In genomic region chr11:120578694-120579243, GRCm38 (mm10) we compare ENCODE assay signal across 11 mouse cellular contexts. TPM values are rescaled to one million over a fixed set of nuclear protein-coding genes. Genes with fewer than 3 reads are reported as not detected.
A peak's percentile ranks its signal among the peaks of the same experiment; 100 is the strongest.
DNase-seq lines count a peak whose midpoint lies in the region; ATAC-seq and TF ChIP-seq lines count a peak whose summit lies in the region.
"Had no signal": no experiment of that assay in that cellular context is flagged by ENCODE, and none has a peak within 500 bp of the region (broad histone marks: within the 10 kb centered on the region; RNA-seq: fewer than 3 reads in every experiment).

No protein-coding gene starts in this region.

- TF ChIP-seq CTCF in hindbrain, postnatal 0 days (IDR thresholded peaks at IDR 0.05; ENCODE audit: low read depth) = no peak
- no peak for TF ChIP-seq CTCF in G1E (IDR thresholded peaks at IDR 0.05; ENCODE audit: low read depth, low read length)

- peak; percentile 31 for DNase-seq in hindbrain, embryonic 10.5 days (ENCODE audit: low spot score)
- no peak for DNase-seq in hindbrain, postnatal 0 days (ENCODE audit: low spot score)
- no peak for DNase-seq in G1E (ENCODE audit: low spot score)
- DNase-seq in cerebellum, postnatal 14 days = peak; percentile 22 to 42
- peak; percentile 21 to 55 for DNase-seq in kidney, postnatal 36 days
- no peak for DNase-seq in layer of hippocampus, postnatal 36 days
- DNase-seq in lung, postnatal 10 days = no peak

- no peak for ATAC-seq in hindbrain, postnatal 0 days
- no peak for ATAC-seq in G1E (ENCODE audit: extremely low read depth, insufficient number of reproducible peaks, low FRiP score, poor library complexity, severe bottlenecking)
- no peak for ATAC-seq in megakaryocyte progenitor cell, adult 5-6 weeks (replicated peaks; ENCODE audit: poor library complexity)

- peak overlapping the region; percentile 93 for H3K4me3 ChIP-seq in hindbrain, embryonic 10.5 days
- H3K4me3 ChIP-seq in hindbrain, postnatal 0 days (ENCODE audit: low read length) = no peak overlapping the region
- peak overlapping the region; percentile 81; the same call in 1 of the 2 replicates for H3K4me3 ChIP-seq in G1E (ENCODE audit: low read depth, low read length)

- H3K4me1 ChIP-seq in hindbrain, embryonic 10.5 days (replicated peaks) = peaks cover 51% of the 10 kb centered on the region
- peaks cover 18% of the 10 kb centered on the region for H3K4me1 ChIP-seq in hindbrain, postnatal 0 days (ENCODE audit: insufficient read depth, low read length)
- H3K4me1 ChIP-seq in G1E (ENCODE audit: insufficient read depth, low read depth, low read length) = peaks cover 69% of the 10 kb centered on the region

- no peak overlapping the region for H3K9ac ChIP-seq in hindbrain, postnatal 0 days (replicated peaks; ENCODE audit: low read length)
- H3K9ac ChIP-seq: liver, embryonic 14.5 days had no signal

- H3K4me2 ChIP-seq in hindbrain, postnatal 0 days (ENCODE audit: low read depth, low read length) = no peak overlapping the region

- no peaks in the 10 kb centered on the region for H3K27me3 ChIP-seq in hindbrain, embryonic 10.5 days (ENCODE audit: insufficient read depth, poor library complexity, severe bottlenecking)
- no peaks in the 10 kb centered on the region for H3K27me3 ChIP-seq in hindbrain, postnatal 0 days (ENCODE audit: insufficient read depth, low read length)
- H3K27me3 ChIP-seq in G1E (ENCODE audit: insufficient read depth, low read length) = no peaks in the 10 kb centered on the region

- 83% methylated on average over 11 of the region's 11 CpGs for WGBS in hindbrain, embryonic 10.5 days
- WGBS in hindbrain, postnatal 0 days = 79% methylated on average over 11 of the region's 11 CpGs

- H3K36me3 ChIP-seq in hindbrain, embryonic 10.5 days = peaks cover 47% of the 10 kb centered on the region
- H3K36me3 ChIP-seq in hindbrain, postnatal 0 days (ENCODE audit: insufficient read depth, low read length) = peaks cover 24% of the 10 kb centered on the region
- H3K36me3 ChIP-seq in G1E (replicated peaks) = peaks cover 68% of the 10 kb centered on the region

- H3K9me3 ChIP-seq in hindbrain, embryonic 10.5 days = peaks cover under 1% of the 10 kb centered on the region
- H3K9me3 ChIP-seq in hindbrain, postnatal 0 days (ENCODE audit: low read length) = no peaks in the 10 kb centered on the region
- H3K9me3 ChIP-seq in G1E (replicated peaks) = no peaks in the 10 kb centered on the region

- peak overlapping the region; percentile 99 for H3K27ac ChIP-seq in hindbrain, embryonic 10.5 days
- no peak overlapping the region for H3K27ac ChIP-seq in hindbrain, postnatal 0 days
- H3K27ac ChIP-seq: liver, embryonic 14.5 days had no signal

RNA-seq across cellular contexts. Expression of gene Arhgdia, which starts 2.7 kb away (rescaled TPM):
- 799 and 820 TPM in 2 replicates for polyA plus RNA-seq in hindbrain, embryonic 10.5 days (2016; fragmentation: Nextera tagmentation; extraction: Ambion mirVana)
- 252 and 297 TPM in 2 replicates for total RNA-seq in hindbrain, postnatal 0 days (2014; rRNA removed)
- polyA plus RNA-seq in hindbrain, postnatal 0 days (2015; fragmentation: Nextera tagmentation; extraction: Ambion mirVana) = 403 and 425 TPM in 2 replicates
- total RNA-seq in G1E (2014; fragmentation: Nextera tagmentation) (354 and 381 TPM in 2 replicates), G1E (2017) (155 and 158 TPM in 2 replicates)
- 1,000 and 1,072 TPM in 2 replicates for polyA plus RNA-seq in G1E (2012)
- 100 to 1,000 TPM; 266 to 282 TPM for total RNA-seq in layer of hippocampus, postnatal 36 days (2021)
- total RNA-seq in megakaryocyte progenitor cell, adult 5-6 weeks (2015) = 401 and 420 TPM in 2 replicates
- 177 and 193 TPM in 2 replicates for total RNA-seq in megakaryocyte progenitor cell, adult 5-6 weeks (2017)

RNA-seq across cellular contexts. Expression of gene P4hb, which starts 5.7 kb away (rescaled TPM):
- polyA plus RNA-seq in hindbrain, embryonic 10.5 days (2016; fragmentation: Nextera tagmentation; extraction: Ambion mirVana) = 519 and 570 TPM in 2 replicates
- total RNA-seq in hindbrain, postnatal 0 days (2014; rRNA removed) = 147 and 174 TPM in 2 replicates
- 222 TPM in 2 replicates for polyA plus RNA-seq in hindbrain, postnatal 0 days (2015; fragmentation: Nextera tagmentation; extraction: Ambion mirVana)
- total RNA-seq in G1E (2014; fragmentation: Nextera tagmentation) (268 and 289 TPM in 2 replicates), G1E (2017) (411 and 414 TPM in 2 replicates)
- polyA plus RNA-seq in G1E (2012) = 516 and 719 TPM in 2 replicates
- total RNA-seq in layer of hippocampus, postnatal 36 days (2021) = 100 to 1,000 TPM; 118 to 122 TPM
- total RNA-seq in megakaryocyte progenitor cell, adult 5-6 weeks (2015) = 669 and 748 TPM in 2 replicates
- total RNA-seq in megakaryocyte progenitor cell, adult 5-6 weeks (2017) = 1,254 and 1,320 TPM in 2 replicates

RNA-seq across cellular contexts. Expression of gene Alyref, which starts 19.4 kb away (rescaled TPM):
- polyA plus RNA-seq in hindbrain, embryonic 10.5 days (2016; fragmentation: Nextera tagmentation; extraction: Ambion mirVana) = 607 and 643 TPM in 2 replicates
- total RNA-seq in hindbrain, postnatal 0 days (2014; rRNA removed) = 95.2 and 114 TPM in 2 replicates
- 185 and 189 TPM in 2 replicates for polyA plus RNA-seq in hindbrain, postnatal 0 days (2015; fragmentation: Nextera tagmentation; extraction: Ambion mirVana)
- total RNA-seq in G1E (2014; fragmentation: Nextera tagmentation) = 89.8 and 122 TPM in 2 replicates
- 270 and 280 TPM in 2 replicates for total RNA-seq in G1E (2017)
- 505 and 623 TPM in 2 replicates for polyA plus RNA-seq in G1E (2012)
- 10 to 100 TPM; 60.0 to 67.6 TPM for total RNA-seq in layer of hippocampus, postnatal 36 days (2021)
- total RNA-seq in megakaryocyte progenitor cell, adult 5-6 weeks (2015) = 197 and 227 TPM in 2 replicates
- 266 and 298 TPM in 2 replicates for total RNA-seq in megakaryocyte progenitor cell, adult 5-6 weeks (2017)

RNA-seq across cellular contexts. Expression of gene Anapc11, which starts 19.5 kb away (rescaled TPM):
- 237 TPM in 2 replicates for polyA plus RNA-seq in hindbrain, embryonic 10.5 days (2016; fragmentation: Nextera tagmentation; extraction: Ambion mirVana)
- total RNA-seq in hindbrain, postnatal 0 days (2014; rRNA removed) = 38.0 and 39.6 TPM in 2 replicates
- 198 and 200 TPM in 2 replicates for polyA plus RNA-seq in hindbrain, postnatal 0 days (2015; fragmentation: Nextera tagmentation; extraction: Ambion mirVana)
- total RNA-seq in G1E (2014; fragmentation: Nextera tagmentation) = 83.1 and 83.8 TPM in 2 replicates
- total RNA-seq in G1E (2017) = 62.3 and 69.3 TPM in 2 replicates
- polyA plus RNA-seq in G1E (2012) = 176 and 212 TPM in 2 replicates
- 100 to 1,000 TPM in 1 of 2 experiments, 10 to 100 TPM in 1; 85.0 to 103 TPM for total RNA-seq in layer of hippocampus, postnatal 36 days (2021)
- total RNA-seq in megakaryocyte progenitor cell, adult 5-6 weeks (2015) = 66.2 and 67.6 TPM in 2 replicates
- 22.9 and 25.7 TPM in 2 replicates for total RNA-seq in megakaryocyte progenitor cell, adult 5-6 weeks (2017)

RNA-seq across cellular contexts. Expression of gene Ppp1r27, which starts 27.8 kb away (rescaled TPM):
- 0.27 TPM in 1 of 2 replicates, not detected in the other for polyA plus RNA-seq in hindbrain, embryonic 10.5 days (2016; fragmentation: Nextera tagmentation; extraction: Ambion mirVana)
- not detected in 2 replicates for total RNA-seq in hindbrain, postnatal 0 days (2014; rRNA removed)
- not detected in 2 replicates for polyA plus RNA-seq in hindbrain, postnatal 0 days (2015; fragmentation: Nextera tagmentation; extraction: Ambion mirVana)
- total RNA-seq in G1E (2014; fragmentation: Nextera tagmentation) (not detected in 2 replicates), G1E (2017) (not detected in 2 replicates)
- not detected in 2 replicates for polyA plus RNA-seq in G1E (2012)
- total RNA-seq in layer of hippocampus, postnatal 36 days (2021) = not detected
- total RNA-seq in megakaryocyte progenitor cell, adult 5-6 weeks (2015) = not detected in 2 replicates
- 1.3 TPM in 1 of 2 replicates, not detected in the other for total RNA-seq in megakaryocyte progenitor cell, adult 5-6 weeks (2017)
- total RNA-seq: common myeloid progenitor, adult 5-6 weeks; granulocyte monocyte progenitor cell, adult 5-6 weeks had no signal
- polyA plus RNA-seq: liver, embryonic 14.5 days had no signal

Comparison
In these comparisons a context has a peak if more than half of its experiments do, and no peak if none do; other contexts are left out.
1. DNase-seq: peak in hindbrain, embryonic 10.5 days (single experiment), cerebellum, postnatal 14 days (2 of 2) and kidney, postnatal 36 days (2 of 2); none in hindbrain, postnatal 0 days (single experiment), G1E (single experiment), layer of hippocampus, postnatal 36 days (0 of 2) and lung, postnatal 10 days (single experiment).